Mouse (Mus musculus) induced T-regulatory cell, adult 2 months (primary cell): Measurements from ENCODE around the gene Setd1b.
"Not testable (repeated sequence)": the region's sequence is repeated elsewhere in the genome, so short reads cannot be mapped to it uniquely, and the experiment has no call there.

Experiments used
- DNase-seq: peaks from one replicate; pipeline ENCODE4 v3.0.0-alpha.2; 2012; ENCODE audit warnings: low read depth

Gene Setd1b

DNA sequence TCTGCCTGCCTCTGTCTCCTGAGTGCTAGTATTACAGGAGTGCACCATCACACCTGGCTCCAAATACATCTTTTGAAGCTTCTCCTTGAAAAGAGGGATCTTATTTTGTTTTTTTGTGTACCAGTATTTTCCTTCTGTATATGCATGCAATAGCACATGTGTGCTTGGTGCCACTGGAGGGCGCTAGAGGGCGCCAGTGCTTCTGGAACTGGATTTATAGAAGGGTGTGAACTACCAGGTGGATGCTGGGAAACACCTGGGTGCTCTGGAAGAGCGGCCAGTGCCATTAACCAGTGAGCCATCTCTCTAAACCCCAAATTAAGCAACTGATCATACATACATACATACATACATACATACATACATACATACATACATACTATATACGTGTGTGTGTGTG, 60.8 kb downstream of the Setd1b start:
- DNase-seq = not testable (repeated sequence)

DNA sequence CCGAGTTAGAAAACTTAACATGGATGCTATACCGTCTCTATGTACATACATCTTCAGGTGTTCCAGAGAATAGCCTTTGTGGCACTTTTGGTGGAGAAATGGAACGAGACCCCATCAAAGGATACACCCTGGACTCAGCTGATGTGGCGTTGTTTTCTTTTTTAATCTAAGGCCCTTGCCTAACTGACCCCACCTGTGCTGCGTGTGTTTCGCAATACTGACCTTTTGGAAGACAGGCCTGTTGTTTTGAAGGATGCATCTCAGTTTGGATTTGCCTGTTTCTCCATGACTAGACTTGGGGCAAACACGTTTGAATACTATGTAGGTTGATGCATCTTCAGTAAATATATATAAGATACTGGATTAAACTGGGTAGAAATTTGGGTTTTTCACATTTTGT, 61.6 kb downstream of the Setd1b start:
- DNase-seq = not testable (repeated sequence)
